Mouse (Mus musculus) cerebellum, adult 11-12 months (tissue): ENCODE measurements around the gene BC005537.
"Not testable (repeated sequence)": the region's sequence is repeated elsewhere in the genome, so short reads cannot be mapped to it uniquely, and the experiment has no call there.

Experiments
- DNase-seq: peaks from one replicate; pipeline ENCODE4 v3.0.0; 2022

The BC005537 gene

GRCm38 (mm10) chr13:24800674-24801307 lies 666 bp upstream of the BC005537 start:
- DNase-seq = peak; percentile 98

GRCm38 (mm10) chr13:24802131-24802691 lies 754 bp downstream of the BC005537 start:
- peak; percentile 58 for DNase-seq

GRCm38 (mm10) chr13:24803196-24803595 lies 1.7 kb downstream of the BC005537 start:
- no peak for DNase-seq

GRCm38 (mm10) chr13:24806079-24806478 lies 4.6 kb downstream of the BC005537 start:
- DNase-seq = no peak

- DNase-seq = no peak
Observed at GRCm38 (mm10) chr13:24812521-24812920, 11.1 kb downstream of the BC005537 start.

- no peak for DNase-seq
Observed at GRCm38 (mm10) chr13:24814616-24815015, 13.2 kb downstream of the BC005537 start.

GRCm38 (mm10) chr13:24816125-24817092 lies 15.0 kb downstream of the BC005537 start:
- no peak for DNase-seq

- DNase-seq = no peak
Observed at GRCm38 (mm10) chr13:24819931-24820330, 18.5 kb downstream of the BC005537 start.

- no peak for DNase-seq
Observed at GRCm38 (mm10) chr13:24822663-24823343, 21.3 kb downstream of the BC005537 start.

- no peak for DNase-seq
Observed at GRCm38 (mm10) chr13:24824647-24825046, 23.2 kb downstream of the BC005537 start.

GRCm38 (mm10) chr13:24825587-24825986 lies 24.1 kb downstream of the BC005537 start:
- DNase-seq = peak; percentile 38

GRCm38 (mm10) chr13:24826116-24826515 lies 24.7 kb downstream of the BC005537 start:
- DNase-seq = no peak

GRCm38 (mm10) chr13:24830756-24831352 lies 29.4 kb downstream of the BC005537 start:
- DNase-seq = peak; percentile 33

- DNase-seq = peak; percentile 98
Observed at GRCm38 (mm10) chr13:24831353-24832130, 30.1 kb downstream of the BC005537 start, which contains the start of the genes Acot13 and Tdp2. TSS of gene Acot13 (minus strand) at chr13:24831540. TSS of gene Tdp2 (plus strand) at chr13:24831679.

GRCm38 (mm10) chr13:24832131-24832810 lies 30.8 kb downstream of the BC005537 start:
- DNase-seq = no peak

GRCm38 (mm10) chr13:24832811-24833155 lies 31.3 kb downstream of the BC005537 start:
- no peak for DNase-seq

- DNase-seq = not testable (repeated sequence)
Observed at GRCm38 (mm10) chr13:24837765-24838164, 36.3 kb downstream of the BC005537 start.

- no peak for DNase-seq
Observed at GRCm38 (mm10) chr13:24839831-24840230, 38.4 kb downstream of the BC005537 start.

GRCm38 (mm10) chr13:24841702-24842101 lies 40.2 kb downstream of the BC005537 start:
- DNase-seq = no peak

GRCm38 (mm10) chr13:24844983-24845955 lies 43.8 kb downstream of the BC005537 start, which contains the start of gene D130043K22Rik:
TSS of gene D130043K22Rik (plus strand) at chr13:24845135.
- DNase-seq = peak; percentile 64
